Mouse (Mus musculus) midbrain, postnatal 0 days (tissue): ENCODE measurements at regions not wholly inside any gene's neighbourhood (a gene's known extent, or its start where the extent isn't known, plus 50 kb on each side); places are given as distances from the start of the nearest gene placed in this dataset.
A peak's percentile ranks its signal among the peaks of the same experiment; 100 is the strongest.

ENCODE experiments used
- ATAC-seq: fragments of 200-750 bp; cut with Nextera tagmentation; 2 replicates; pipeline ENCODE4 v1.8.0; 2017; ENCODE audit warnings: moderate number of reproducible peaks, mild to moderate bottlenecking, moderate TSS enrichment, moderate library complexity; ENCODE audit not compliant: low FRiP score
- DNase-seq: peaks from one replicate; pipeline ENCODE4 v3.0.0-alpha.2; 2015; ENCODE audit warnings: low spot score
- H3K27ac ChIP-seq: fragments of 300-500 bp; sonication (generic); 2 replicates; pipeline ENCODE4 v1.5.1; 2014; ENCODE audit warnings: low read depth, mild to moderate bottlenecking, low read length, mixed read lengths
- H3K27me3 ChIP-seq: fragments of 300-500 bp; sonication (generic); 2 replicates; pipeline ENCODE4 v1.6.1; 2014; ENCODE audit warnings: low read length, control low read depth, mixed read lengths; ENCODE audit not compliant: insufficient read depth
- H3K36me3 ChIP-seq: fragments of 300-500 bp; sonication (generic); 2 replicates; pipeline ENCODE4 v1.6.1; 2014; ENCODE audit warnings: low read length, control low read depth, mixed read lengths; ENCODE audit not compliant: insufficient read depth
- H3K4me1 ChIP-seq: fragments of 300-500 bp; sonication (generic); 2 replicates; pipeline ENCODE4 v1.6.1; 2014; ENCODE audit warnings: mild to moderate bottlenecking, control low read depth, antibody characterized with exemption, low read length, mixed read lengths; ENCODE audit not compliant: insufficient read depth
- H3K4me2 ChIP-seq: fragments of 300-500 bp; sonication (generic); 2 replicates; pipeline ENCODE4 v1.6.1; 2014; ENCODE audit warnings: low read depth, mild to moderate bottlenecking, low read length, mixed read lengths; ENCODE audit not compliant: poor library complexity, severe bottlenecking
- H3K4me3 ChIP-seq: fragments of 300-500 bp; sonication (generic); 2 replicates; pipeline ENCODE4 v1.5.1; 2014; ENCODE audit warnings: low read depth, mild to moderate bottlenecking, low read length, moderate library complexity
- H3K9ac ChIP-seq: fragments of 300-500 bp; sonication (generic); replicated peaks from 2 replicates; pipeline ENCODE4 v1.6.1; 2014; ENCODE audit warnings: mild to moderate bottlenecking, low read length, moderate library complexity, mixed read lengths; ENCODE audit not compliant: poor library complexity, severe bottlenecking
- H3K9me3 ChIP-seq: fragments of 300-500 bp; sonication (generic); 2 replicates; pipeline ENCODE4 v1.6.1; 2016; ENCODE audit warnings: low read length, control low read depth
- CTCF ChIP-seq: IDR thresholded peaks from 2 replicates; pipeline ENCODE4 v1.5.1; 2016; ENCODE audit warnings: antibody characterized with exemption, mild to moderate bottlenecking
- WGBS: fragments of 180-500 bp; shearing (Covaris S2); extraction: QIAGEN DNeasy Blood & Tissue Kit; methylation state at CpG from one replicate; pipeline ENCODE4 v1.1.7; 2014; 5-methylcytosine and 5-hydroxymethylcytosine counted together

DNA sequence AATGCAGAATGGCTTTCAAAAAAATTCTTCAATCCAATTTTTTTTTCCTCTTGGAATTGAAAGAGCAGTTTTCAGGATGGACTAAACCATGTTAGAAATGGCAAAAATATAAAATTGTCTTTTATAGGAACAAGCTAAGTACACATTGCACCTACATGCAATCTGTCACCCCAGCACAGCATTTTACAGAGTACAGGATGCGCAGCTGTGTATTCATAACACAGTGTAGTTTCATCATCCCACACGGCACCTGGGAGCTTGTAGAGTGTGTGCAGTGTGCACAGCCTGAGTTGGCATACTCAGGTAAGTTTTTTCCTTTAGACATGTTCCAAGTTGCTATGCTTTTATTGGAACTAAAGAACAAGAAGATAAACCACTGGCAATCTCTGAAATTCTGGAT is 974.0 kb downstream of the Stpg2 start:
- TF ChIP-seq CTCF: no peak
- H3K27ac ChIP-seq: no peak overlapping the region
- 91% methylated on average over 2 of the region's 2 CpGs for WGBS
- no peaks in the 10 kb centered on the region for H3K4me1 ChIP-seq
- no peak for DNase-seq
- H3K9ac ChIP-seq: no peak overlapping the region
- no peak for ATAC-seq
- H3K27me3 ChIP-seq: no peaks in the 10 kb centered on the region
- H3K36me3 ChIP-seq: no peaks in the 10 kb centered on the region
- no peaks in the 10 kb centered on the region for H3K9me3 ChIP-seq
- H3K4me3 ChIP-seq: no peak overlapping the region
- H3K4me2 ChIP-seq: no peak overlapping the region

DNA sequence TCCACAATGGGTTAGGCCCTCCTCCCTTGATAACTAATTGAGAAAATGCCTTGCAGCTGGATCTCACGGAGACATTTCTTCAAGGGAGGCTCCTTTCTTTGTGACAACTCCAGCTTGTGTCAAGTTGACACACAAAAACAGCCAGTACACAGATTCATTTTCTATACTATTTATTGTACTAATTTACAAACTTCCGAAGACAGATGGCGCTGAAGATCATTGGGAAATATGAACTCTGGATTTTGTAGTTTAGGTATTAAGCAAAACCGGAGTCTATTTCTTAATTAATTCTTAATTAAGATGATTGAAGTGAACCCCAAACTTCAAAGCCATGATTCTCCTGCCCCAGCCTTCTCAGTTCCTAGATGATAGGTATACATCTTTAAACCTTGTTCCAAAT is 977.2 kb downstream of the Stpg2 start:
- H3K27ac ChIP-seq: no peak overlapping the region
- no peak for ATAC-seq
- peak; percentile 44 for TF ChIP-seq CTCF
- no peaks in the 10 kb centered on the region for H3K27me3 ChIP-seq
- H3K9ac ChIP-seq: no peak overlapping the region
- no peaks in the 10 kb centered on the region for H3K9me3 ChIP-seq
- WGBS: 86% methylated on average over 4 of the region's 4 CpGs
- H3K4me2 ChIP-seq: no peak overlapping the region
- no peak overlapping the region for H3K4me3 ChIP-seq
- no peaks in the 10 kb centered on the region for H3K36me3 ChIP-seq
- peak; percentile 9 for DNase-seq
- H3K4me1 ChIP-seq: no peaks in the 10 kb centered on the region

DNA sequence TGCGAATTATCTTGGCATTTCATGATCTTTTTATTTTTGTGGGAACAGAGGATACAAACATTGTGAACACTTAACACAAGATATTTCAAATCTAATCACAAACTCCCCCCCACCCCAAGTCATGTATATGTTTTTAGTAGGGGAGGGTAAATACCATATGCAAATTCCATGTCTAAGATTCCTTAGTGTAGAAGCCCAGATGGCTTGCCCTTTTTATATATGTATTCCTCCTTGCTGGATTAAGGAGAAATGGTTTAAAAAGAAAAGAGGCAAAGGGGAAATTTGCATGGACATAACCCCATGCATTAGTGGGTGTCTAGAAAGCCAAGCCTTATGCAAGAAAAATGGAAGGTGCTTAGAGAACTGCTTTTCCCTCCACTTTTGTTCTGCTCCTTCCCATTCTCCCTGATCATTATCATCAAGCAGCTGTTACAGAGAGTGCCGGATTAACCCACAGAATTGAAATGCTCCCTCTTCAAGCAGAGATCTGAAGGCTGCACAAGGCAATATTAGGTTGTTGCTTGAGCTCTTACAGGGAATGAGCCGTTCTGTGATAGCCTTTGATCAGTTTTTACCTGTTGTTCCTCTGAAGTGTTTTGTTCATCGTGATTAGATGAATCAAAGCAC is 979.5 kb downstream of the Stpg2 start:
- Histone ChIP-seq H3K9me3 (no peaks in the 10 kb centered on the region), H3K4me3 (no peak overlapping the region), H3K4me2 (no peak overlapping the region), H3K36me3 (no peaks in the 10 kb centered on the region), H3K9ac (no peak overlapping the region), H3K4me1 (no peaks in the 10 kb centered on the region), H3K27ac (no peak overlapping the region), H3K27me3 (no peaks in the 10 kb centered on the region)
- WGBS: 31% methylated on average over 4 of the region's 4 CpGs
- no peak for TF ChIP-seq CTCF
- no peak for DNase-seq
- no peak for ATAC-seq

DNA sequence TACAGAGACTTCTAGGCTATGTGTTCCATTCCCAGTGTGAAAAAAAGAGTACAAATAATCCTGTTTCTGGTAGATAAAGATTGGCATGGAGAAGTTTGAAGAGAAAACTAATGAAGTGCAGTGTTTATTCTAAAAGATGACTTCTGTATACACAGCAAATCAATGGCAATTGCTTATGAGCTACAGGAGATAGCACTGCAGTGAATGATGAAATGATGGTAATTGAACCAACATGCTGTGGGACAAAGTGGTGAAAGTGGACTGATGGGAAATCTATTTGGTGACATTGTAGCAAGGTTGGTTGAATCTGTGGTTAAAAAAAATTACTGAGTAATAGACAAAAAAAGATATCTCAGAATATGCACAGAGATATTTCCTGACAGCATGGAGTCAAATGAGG is 1000.4 kb downstream of the Stpg2 start:
- H3K9ac ChIP-seq: no peak overlapping the region
- no peak for ATAC-seq
- no peaks in the 10 kb centered on the region for H3K36me3 ChIP-seq
- H3K27ac ChIP-seq: no peak overlapping the region
- H3K4me3 ChIP-seq: no peak overlapping the region
- no peaks in the 10 kb centered on the region for H3K4me1 ChIP-seq
- no peaks in the 10 kb centered on the region for H3K9me3 ChIP-seq
- DNase-seq: no peak
- no peak overlapping the region for H3K4me2 ChIP-seq
- H3K27me3 ChIP-seq: no peaks in the 10 kb centered on the region
- no peak for TF ChIP-seq CTCF

DNA sequence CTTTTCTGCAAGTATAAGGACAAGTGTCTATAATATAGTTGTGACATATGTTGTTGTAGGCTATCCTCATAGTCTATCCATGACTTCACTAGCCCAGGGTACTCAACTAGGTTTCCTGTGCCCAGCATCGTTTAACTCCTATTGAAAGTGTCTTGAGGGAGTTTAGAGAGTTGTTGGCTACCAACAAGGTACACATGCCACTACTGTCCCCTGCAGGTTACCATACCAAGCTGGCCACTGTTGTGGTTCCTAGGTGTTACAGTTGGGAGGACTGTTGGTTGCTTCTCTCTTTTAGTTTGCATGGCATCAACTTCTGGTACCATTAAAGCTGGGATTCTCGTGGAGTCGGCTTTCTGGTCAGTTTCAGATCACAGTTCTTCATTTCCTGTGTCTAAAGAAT is 990.7 kb downstream of the Pdha2 start:
- Histone ChIP-seq H3K36me3 (no peaks in the 10 kb centered on the region), H3K4me3 (no peak overlapping the region), H3K9me3 (no peaks in the 10 kb centered on the region), H3K4me2 (no peak overlapping the region), H3K4me1 (no peaks in the 10 kb centered on the region), H3K27ac (no peak overlapping the region), H3K9ac (no peak overlapping the region), H3K27me3 (no peaks in the 10 kb centered on the region)
- no peak for DNase-seq
- WGBS: 87% methylated on average over 3 of the region's 3 CpGs
- TF ChIP-seq CTCF: no peak
- no peak for ATAC-seq

DNA sequence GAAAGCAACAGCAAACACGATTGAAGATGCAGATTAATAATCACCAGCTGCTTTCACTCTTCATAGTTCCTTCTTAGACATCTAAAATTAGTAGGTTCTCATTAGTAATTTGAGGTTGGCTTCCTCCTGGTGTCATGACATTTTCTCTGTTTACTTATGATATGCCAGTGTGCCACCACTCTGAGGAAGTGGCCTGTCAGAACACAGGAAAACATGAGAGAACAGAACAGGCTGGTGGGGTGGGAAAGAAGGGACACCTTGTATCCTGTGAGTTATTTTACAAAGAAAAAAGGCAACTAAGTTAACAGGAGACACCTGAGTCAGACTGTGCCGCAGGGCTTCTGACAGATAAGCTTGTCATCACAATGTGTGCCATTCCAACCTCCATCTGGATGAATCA is 981.4 kb downstream of the Pdha2 start:
- ATAC-seq: no peak
- 84% methylated on average over 2 of the region's 2 CpGs for WGBS
- Histone ChIP-seq H3K9ac (no peak overlapping the region), H3K4me1 (no peaks in the 10 kb centered on the region), H3K4me2 (no peak overlapping the region), H3K27ac (no peak overlapping the region), H3K27me3 (no peaks in the 10 kb centered on the region), H3K36me3 (no peaks in the 10 kb centered on the region), H3K4me3 (no peak overlapping the region), H3K9me3 (no peaks in the 10 kb centered on the region)
- DNase-seq: no peak
- no peak for TF ChIP-seq CTCF
